Mouse (Mus musculus) E14TG2a.4 (cell line): ENCODE measurements at regions not wholly inside any gene's neighbourhood (a gene's known extent, or its start where the extent isn't known, plus 50 kb on each side); places are given as distances from the start of the nearest gene placed in this dataset.

ENCODE experiments used
- CTCF ChIP-seq: conservative IDR thresholded peaks from 2 replicates; pipeline ENCODE4 v1.5.1; 2014; ENCODE audit warnings: low read length
- NANOG ChIP-seq: IDR thresholded peaks from 2 replicates; pipeline ENCODE4 v1.6.1; 2014; ENCODE audit warnings: borderline replicate concordance, low read length, mixed read lengths
- POU5F1 ChIP-seq: IDR thresholded peaks from 2 replicates; pipeline ENCODE4 v1.6.1; 2014; ENCODE audit warnings: low read length, borderline replicate concordance

- no peak for TF ChIP-seq CTCF
- TF ChIP-seq POU5F1: no peak
- TF ChIP-seq NANOG: no peak
These were observed 281.3 kb downstream of the Kctd12 start for GRCm38 (mm10) chr14:102701108-102701507.
